In the genomic region with DNA sequence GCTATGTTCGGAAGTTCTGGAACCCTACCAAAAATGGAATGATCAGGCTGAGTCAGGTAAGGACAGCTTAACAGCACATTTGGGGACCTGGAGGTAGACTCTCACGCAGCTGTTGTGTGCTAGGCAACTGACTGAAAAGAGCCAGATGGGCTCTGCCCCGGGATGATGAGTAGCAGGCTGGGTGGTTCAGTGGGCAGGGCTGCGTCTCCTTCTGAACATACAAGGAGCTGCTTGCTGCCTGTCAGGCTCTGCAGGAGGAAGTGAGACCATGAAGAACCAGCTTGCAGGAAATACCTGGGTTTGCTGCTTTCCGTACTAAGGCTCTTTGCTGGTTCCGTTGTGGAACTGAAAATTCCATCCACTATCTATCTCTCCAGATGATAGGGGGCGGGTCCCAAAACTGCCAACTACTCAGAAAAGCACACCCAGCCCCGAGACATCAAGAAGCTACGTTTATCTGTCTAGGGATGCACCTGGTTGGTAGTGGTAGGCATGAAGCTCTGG, we compare ENCODE assay signal across 11 mouse cellular contexts. TPM values are rescaled to one million over a fixed set of nuclear protein-coding genes. Genes with fewer than 3 reads are reported as not detected.
DNase-seq lines count a peak whose midpoint lies in the region; ATAC-seq lines count a peak whose summit lies in the region.
"Had no signal": no experiment of that assay in that cellular context is flagged by ENCODE, and none has a peak within 500 bp of the region (broad histone marks: within the 10 kb centered on the region; RNA-seq: fewer than 3 reads in every experiment).

No protein-coding gene starts in this region.

- H3K27me3 ChIP-seq in liver, embryonic 15.5 days = no peaks in the 10 kb centered on the region
- H3K27me3 ChIP-seq in kidney, embryonic 14.5 days (ENCODE audit: control insufficient read depth, insufficient read depth, low read length) = no peaks in the 10 kb centered on the region
- H3K27me3 ChIP-seq: heart, embryonic 15.5 days; limb, embryonic 15.5 days had no signal

- H3K4me3 ChIP-seq in liver, embryonic 15.5 days (replicated peaks) = peak overlapping the region; percentile 29
- no peak overlapping the region for H3K4me3 ChIP-seq in kidney, embryonic 14.5 days (ENCODE audit: low read length)
- H3K4me3 ChIP-seq: heart, embryonic 15.5 days; limb, embryonic 15.5 days had no signal

- no peaks in the 10 kb centered on the region for H3K9me3 ChIP-seq in liver, embryonic 15.5 days (replicated peaks)
- no peaks in the 10 kb centered on the region for H3K9me3 ChIP-seq in kidney, embryonic 14.5 days (ENCODE audit: control insufficient read depth, low read length)
- H3K9me3 ChIP-seq: heart, embryonic 15.5 days; limb, embryonic 15.5 days had no signal

- DNase-seq in layer of hippocampus, adult 11-12 months (ENCODE audit: low spot score) = peak; percentile 59
- no peak for DNase-seq in layer of hippocampus, adult 18-20 months (ENCODE audit: low spot score in 2 of 2)
- peak; percentile 83 for DNase-seq in skeletal muscle tissue, adult 2 months (ENCODE audit: low read depth, low spot score)
- DNase-seq in ovary, postnatal 36 days (ENCODE audit: low spot score) = no peak
- DNase-seq in adrenal gland, postnatal 4 days (ENCODE audit: low spot score in 2 of 2) = no peak
- DNase-seq: embryo, embryonic 11 days had no signal

- WGBS in liver, embryonic 15.5 days (ENCODE audit: insufficient replicate concordance) = 16% methylated on average over 9 of the region's 9 CpGs
- 69% methylated on average over 9 of the region's 9 CpGs for WGBS in kidney, embryonic 14.5 days

- H3K4me2 ChIP-seq in liver, embryonic 15.5 days = peak overlapping the region; percentile 63
- no peak overlapping the region for H3K4me2 ChIP-seq in kidney, embryonic 14.5 days (replicated peaks; ENCODE audit: low read depth, low read length)
- H3K4me2 ChIP-seq: heart, embryonic 15.5 days; limb, embryonic 15.5 days had no signal

- peak overlapping the region; percentile 77 for H3K27ac ChIP-seq in liver, embryonic 15.5 days (replicated peaks)
- H3K27ac ChIP-seq in kidney, embryonic 14.5 days (ENCODE audit: low read depth, low read length) = no peak overlapping the region
- H3K27ac ChIP-seq: heart, embryonic 15.5 days; limb, embryonic 15.5 days had no signal

- 0 out of 2 replicates have a peak overlapping the region, but pooled peaks have one; percentile 42 for H3K9ac ChIP-seq in liver, embryonic 15.5 days
- H3K9ac ChIP-seq in kidney, embryonic 14.5 days (ENCODE audit: low read depth, low read length) = no peak overlapping the region
- H3K9ac ChIP-seq: heart, embryonic 15.5 days; limb, embryonic 15.5 days had no signal

- no peaks in the 10 kb centered on the region for H3K36me3 ChIP-seq in liver, embryonic 15.5 days (replicated peaks)
- H3K36me3 ChIP-seq in kidney, embryonic 14.5 days (ENCODE audit: control insufficient read depth, insufficient read depth, low read length) = no peaks in the 10 kb centered on the region
- H3K36me3 ChIP-seq: heart, embryonic 15.5 days; limb, embryonic 15.5 days had no signal

- ATAC-seq in erythroid progenitor cell, adult 5-6 weeks (replicated peaks; ENCODE audit: low FRiP score, poor library complexity, severe bottlenecking) = peak; percentile 86
- ATAC-seq in liver, embryonic 15.5 days (ENCODE audit: insufficient read depth) = peak; percentile 92
- no peak for ATAC-seq in kidney, embryonic 14.5 days (ENCODE audit: low FRiP score, low TSS enrichment)

- peaks cover 37% of the 10 kb centered on the region for H3K4me1 ChIP-seq in liver, embryonic 15.5 days (replicated peaks)
- peaks cover 16% of the 10 kb centered on the region; the same call in 1 of the 2 replicates for H3K4me1 ChIP-seq in kidney, embryonic 14.5 days (ENCODE audit: control insufficient read depth, insufficient read depth, low read length)

RNA-seq across cellular contexts. Expression of gene Rpl29, which starts 18.1 kb away (rescaled TPM):
- total RNA-seq in layer of hippocampus, adult 18-20 months (2021) = 100 to 1,000 TPM; 274 to 289 TPM
- 733 and 902 TPM in 2 replicates for total RNA-seq in erythroid progenitor cell, adult 5-6 weeks (2015; ENCODE audit: low replicate concordance)
- total RNA-seq in erythroid progenitor cell, adult 5-6 weeks (2017; ENCODE audit: low replicate concordance) = 361 and 381 TPM in 2 replicates
- polyA plus RNA-seq in liver, embryonic 15.5 days (2015; fragmentation: Nextera tagmentation; extraction: Ambion mirVana) = 454 and 516 TPM in 2 replicates
- polyA plus RNA-seq in kidney, embryonic 14.5 days (2014; fragmentation: Nextera tagmentation; extraction: Ambion mirVana) = 1,370 and 1,590 TPM in 2 replicates
- total RNA-seq in adrenal gland, postnatal 4 days (2021) = 100 to 1,000 TPM; 607 to 624 TPM

RNA-seq across cellular contexts. Expression of gene Acy1, which starts 27.0 kb away (rescaled TPM):
- total RNA-seq in layer of hippocampus, adult 18-20 months (2021) = 10 to 100 TPM; 14.3 to 16.8 TPM
- total RNA-seq in erythroid progenitor cell, adult 5-6 weeks (2015; ENCODE audit: low replicate concordance) = 2.9 TPM in 1 of 2 replicates, not detected in the other
- total RNA-seq in erythroid progenitor cell, adult 5-6 weeks (2017; ENCODE audit: low replicate concordance) = 0.30 and 0.39 TPM in 2 replicates
- polyA plus RNA-seq in liver, embryonic 15.5 days (2015; fragmentation: Nextera tagmentation; extraction: Ambion mirVana) = 32.4 and 35.5 TPM in 2 replicates
- 41.1 and 44.5 TPM in 2 replicates for polyA plus RNA-seq in kidney, embryonic 14.5 days (2014; fragmentation: Nextera tagmentation; extraction: Ambion mirVana)
- 10 to 100 TPM; 23.1 to 23.4 TPM for total RNA-seq in adrenal gland, postnatal 4 days (2021)

RNA-seq across cellular contexts. Expression of gene Abhd14b, which starts 36.1 kb away (rescaled TPM):
- total RNA-seq in layer of hippocampus, adult 18-20 months (2021) = 10 to 100 TPM; 11.6 to 12.2 TPM
- 1.3 TPM in 1 of 2 replicates, not detected in the other for total RNA-seq in erythroid progenitor cell, adult 5-6 weeks (2015; ENCODE audit: low replicate concordance)
- 0.91 TPM in 1 of 2 replicates, not detected in the other for total RNA-seq in erythroid progenitor cell, adult 5-6 weeks (2017; ENCODE audit: low replicate concordance)
- 29.0 and 36.4 TPM in 2 replicates for polyA plus RNA-seq in liver, embryonic 15.5 days (2015; fragmentation: Nextera tagmentation; extraction: Ambion mirVana)
- polyA plus RNA-seq in kidney, embryonic 14.5 days (2014; fragmentation: Nextera tagmentation; extraction: Ambion mirVana) = 18.7 and 25.6 TPM in 2 replicates
- 10 to 100 TPM; 43.5 to 44.1 TPM for total RNA-seq in adrenal gland, postnatal 4 days (2021)

RNA-seq across cellular contexts. Expression of gene Abhd14a, which starts 36.3 kb away (rescaled TPM):
- 10 to 100 TPM; 32.1 to 34.9 TPM for total RNA-seq in layer of hippocampus, adult 18-20 months (2021)
- 3.2 and 3.4 TPM in 2 replicates for total RNA-seq in erythroid progenitor cell, adult 5-6 weeks (2015; ENCODE audit: low replicate concordance)
- total RNA-seq in erythroid progenitor cell, adult 5-6 weeks (2017; ENCODE audit: low replicate concordance) = 0.77 and 2.0 TPM in 2 replicates
- 20.2 and 22.0 TPM in 2 replicates for polyA plus RNA-seq in liver, embryonic 15.5 days (2015; fragmentation: Nextera tagmentation; extraction: Ambion mirVana)
- 50.2 and 58.8 TPM in 2 replicates for polyA plus RNA-seq in kidney, embryonic 14.5 days (2014; fragmentation: Nextera tagmentation; extraction: Ambion mirVana)
- total RNA-seq in adrenal gland, postnatal 4 days (2021) = 10 to 100 TPM; 29.8 to 30.2 TPM

RNA-seq across cellular contexts. Expression of gene Pcbp4, which starts 41.9 kb away (rescaled TPM):
- total RNA-seq in layer of hippocampus, adult 18-20 months (2021) = 100 to 1,000 TPM; 186 to 198 TPM
- total RNA-seq in erythroid progenitor cell, adult 5-6 weeks (2015; ENCODE audit: low replicate concordance) = 9.2 TPM in 1 of 2 replicates, not detected in the other
- total RNA-seq in erythroid progenitor cell, adult 5-6 weeks (2017; ENCODE audit: low replicate concordance) = not detected in 2 replicates
- 7.4 and 9.1 TPM in 2 replicates for polyA plus RNA-seq in liver, embryonic 15.5 days (2015; fragmentation: Nextera tagmentation; extraction: Ambion mirVana)
- polyA plus RNA-seq in kidney, embryonic 14.5 days (2014; fragmentation: Nextera tagmentation; extraction: Ambion mirVana) = 129 and 147 TPM in 2 replicates
- total RNA-seq in adrenal gland, postnatal 4 days (2021) = 10 to 100 TPM; 59.5 to 63.8 TPM

Comparison
In these comparisons a context has a peak if more than half of its experiments do, and no peak if none do; other contexts are left out.
1. DNase-seq: peak in layer of hippocampus, adult 11-12 months (single experiment) and skeletal muscle tissue, adult 2 months (single experiment); none in layer of hippocampus, adult 18-20 months (0 of 2), ovary, postnatal 36 days (single experiment) and adrenal gland, postnatal 4 days (0 of 2).
2. RNA of gene Abhd14b, which starts 36.1 kb away (total RNA-seq): 43.5 to 44.1 TPM in adrenal gland, postnatal 4 days and 11.6 to 12.2 TPM in layer of hippocampus, adult 18-20 months; 0.91 to 1.3 TPM in erythroid progenitor cell, adult 5-6 weeks; every median in the first group is over 4 times any median in the second.